Mouse (Mus musculus) cerebellum, adult 2 months (tissue): ENCODE data around the gene Ndufv2. TPM values are rescaled to one million over a fixed set of nuclear protein-coding genes. Genes with fewer than 3 reads are reported as not detected.

ENCODE experiments used
- DNase-seq, 2 experiments: peaks; one replicate each; pipeline ENCODE4 v3.0.0; 2021
- H3K27ac ChIP-seq: fragments of 200-500 bp; 2 replicates; pipeline ENCODE4 v1.5.1; 2012; ENCODE audit warnings: low read length, control low read depth, inconsistent platforms; ENCODE audit not compliant: insufficient read depth
- H3K27me3 ChIP-seq: fragments of 200-500 bp; 2 replicates; pipeline ENCODE4 v1.6.1; 2012; ENCODE audit warnings: inconsistent platforms, mild to moderate bottlenecking, low read length, moderate library complexity; ENCODE audit not compliant: control insufficient read depth, insufficient read depth
- H3K4me1 ChIP-seq: fragments of 200-500 bp; 2 replicates; pipeline ENCODE4 v1.6.1; 2011; ENCODE audit warnings: low read length; ENCODE audit not compliant: control insufficient read depth, insufficient read depth
- H3K4me3 ChIP-seq: fragments of 200-500 bp; replicated peaks from 2 replicates; pipeline ENCODE3; 2011; ENCODE audit warnings: mild to moderate bottlenecking, low read depth, low read length, control low read depth; ENCODE audit not compliant: insufficient read depth
- CTCF ChIP-seq: fragments of 200-500 bp; IDR thresholded peaks from 2 replicates; pipeline ENCODE4 v1.5.1; 2011; ENCODE audit warnings: low read depth, mild to moderate bottlenecking, control low read depth, low read length, moderate library complexity, borderline replicate concordance; ENCODE audit not compliant: insufficient read depth
- POLR2A ChIP-seq: fragments of 200-500 bp; IDR thresholded peaks from 2 replicates; pipeline ENCODE4 v1.6.1; 2011; ENCODE audit warnings: low read length, control low read depth, borderline replicate concordance; ENCODE audit not compliant: insufficient read depth
- WGBS: fragments of 180-500 bp; shearing (Covaris S2); methylation state at CpG from one replicate; pipeline ENCODE4 v1.1.7; 2018; 5-methylcytosine and 5-hydroxymethylcytosine counted together
- polyA plus RNA-seq: library from polyadenylated mRNA; depleted of rRNA; stranded (reverse); fragments of >200 nt; gene quantifications from 2 replicates; pipeline ENCODE4 v1.2.3, GENCODE M21; 2012

Ndufv2 gene
- polyA plus RNA-seq, 1 experiment = 269 TPM

DNA sequence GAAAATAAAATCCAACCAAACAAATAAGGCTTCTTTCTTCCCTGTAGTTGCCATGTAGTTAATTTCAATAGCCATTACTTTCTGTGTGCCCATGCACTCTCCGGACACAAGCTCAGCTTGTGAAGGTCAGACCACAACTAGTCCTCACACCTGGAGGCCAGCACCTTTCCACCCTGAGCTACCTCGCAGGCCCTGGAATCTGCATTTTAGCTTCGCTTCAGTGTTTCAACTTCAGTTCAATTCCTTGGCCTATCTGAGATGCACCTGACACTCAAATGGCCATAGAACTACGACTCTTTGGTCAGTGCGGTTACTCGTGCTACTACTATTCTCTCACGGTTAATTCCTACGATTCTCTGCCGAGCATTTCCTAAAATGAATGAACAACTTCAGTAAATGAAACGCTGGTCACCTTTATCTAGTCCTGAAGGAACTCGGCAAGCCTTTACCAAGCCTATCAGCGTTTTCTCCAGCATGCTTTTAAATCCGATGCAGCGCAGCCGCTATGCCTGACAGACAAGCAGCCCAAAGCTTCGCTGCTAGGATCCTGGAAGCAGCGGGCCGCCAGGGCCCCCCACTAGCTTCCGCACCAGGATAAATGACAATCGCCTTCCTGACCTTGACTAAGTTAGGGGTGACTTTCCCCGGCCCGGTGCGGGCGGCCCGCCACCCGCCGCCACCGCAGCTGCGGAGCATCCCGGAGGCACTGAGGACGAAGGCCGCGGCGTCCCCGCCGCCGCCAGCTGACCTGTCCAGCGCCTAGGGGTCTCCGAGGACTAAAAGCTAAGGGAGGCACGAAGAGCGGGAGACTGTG is 586 bp downstream of the Ndufv2 start:
- peak; percentile 23 to 37 for DNase-seq
- TF ChIP-seq CTCF = no peak
- no peak for TF ChIP-seq POLR2A

GRCm38 (mm10) chr17:66092664-66093063 is 8.7 kb downstream of the Ndufv2 start:
- WGBS = 74% methylated on average over 3 of the region's 3 CpGs
- no peak for DNase-seq
- no peaks in the 10 kb centered on the region; the same call in 1 of the 2 replicates for H3K4me1 ChIP-seq
- no peak overlapping the region for H3K27ac ChIP-seq
- TF ChIP-seq CTCF = no peak
- TF ChIP-seq POLR2A = no peak
- no peaks in the 10 kb centered on the region for H3K27me3 ChIP-seq
- H3K4me3 ChIP-seq = no peak overlapping the region

More for the DNA sequence above, 586 bp downstream of the Ndufv2 start:
- 2% methylated on average over 40 of the region's 41 CpGs for WGBS
- peak overlapping the region; percentile 99 for H3K27ac ChIP-seq
- H3K4me3 ChIP-seq = peak overlapping the region; percentile 90
- H3K27me3 ChIP-seq = no peaks in the 10 kb centered on the region
- no peaks in the 10 kb centered on the region; the same call in 1 of the 2 replicates for H3K4me1 ChIP-seq

DNA sequence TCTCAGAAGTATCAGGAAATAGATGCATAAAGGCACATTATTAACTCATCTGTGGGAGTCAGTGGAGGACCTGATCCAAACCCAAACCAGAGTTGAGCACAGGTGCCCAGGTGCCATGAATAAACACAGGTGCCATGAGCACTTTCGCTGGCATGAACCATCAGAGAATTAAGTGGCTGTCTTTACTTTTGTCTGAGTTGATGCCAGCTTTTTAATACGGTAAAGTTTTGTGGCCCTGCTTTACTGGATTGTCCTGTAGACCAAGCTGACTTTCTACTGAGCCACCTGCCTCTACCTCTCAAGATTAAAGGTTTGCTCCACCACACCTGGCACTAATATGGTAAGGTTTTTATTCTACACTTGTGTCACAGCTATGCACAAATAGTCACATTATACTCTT is 9.3 kb downstream of the Ndufv2 start:
- no peak for TF ChIP-seq CTCF
- TF ChIP-seq POLR2A = no peak
- 67% methylated on average over 2 of the region's 2 CpGs for WGBS
- no peak for DNase-seq
- Histone ChIP-seq H3K4me1 (no peaks in the 10 kb centered on the region; the same call in 1 of the 2 replicates), H3K27me3 (no peaks in the 10 kb centered on the region), H3K27ac (no peak overlapping the region), H3K4me3 (no peak overlapping the region)

- H3K27me3 ChIP-seq = no peaks in the 10 kb centered on the region
- no peaks in the 10 kb centered on the region; the same call in 1 of the 2 replicates for H3K4me1 ChIP-seq
- WGBS = 68% methylated on average over 2 of the region's 2 CpGs
- TF ChIP-seq CTCF (no peak), POLR2A (no peak)
- DNase-seq = no peak
- no peak overlapping the region for H3K27ac ChIP-seq
- H3K4me3 ChIP-seq = no peak overlapping the region
These were observed 10.0 kb downstream of the Ndufv2 start for GRCm38 (mm10) chr17:66091392-66091791.

GRCm38 (mm10) chr17:66090251-66090650 is 11.1 kb downstream of the Ndufv2 start:
- DNase-seq = no peak
- Histone ChIP-seq H3K4me3 (no peak overlapping the region), H3K27me3 (no peaks in the 10 kb centered on the region), H3K4me1 (no peaks in the 10 kb centered on the region; the same call in 1 of the 2 replicates), H3K27ac (no peak overlapping the region)
- TF ChIP-seq POLR2A = no peak

- Histone ChIP-seq H3K4me1 (no peaks in the 10 kb centered on the region), H3K27me3 (no peaks in the 10 kb centered on the region), H3K27ac (no peak overlapping the region), H3K4me3 (no peak overlapping the region)
- WGBS = 91% methylated on average over 1 of the region's 1 CpGs
- DNase-seq = no peak
- TF ChIP-seq POLR2A = no peak
- TF ChIP-seq CTCF = no peak
These were observed 16.3 kb downstream of the Ndufv2 start for GRCm38 (mm10) chr17:66085038-66085437.

DNA sequence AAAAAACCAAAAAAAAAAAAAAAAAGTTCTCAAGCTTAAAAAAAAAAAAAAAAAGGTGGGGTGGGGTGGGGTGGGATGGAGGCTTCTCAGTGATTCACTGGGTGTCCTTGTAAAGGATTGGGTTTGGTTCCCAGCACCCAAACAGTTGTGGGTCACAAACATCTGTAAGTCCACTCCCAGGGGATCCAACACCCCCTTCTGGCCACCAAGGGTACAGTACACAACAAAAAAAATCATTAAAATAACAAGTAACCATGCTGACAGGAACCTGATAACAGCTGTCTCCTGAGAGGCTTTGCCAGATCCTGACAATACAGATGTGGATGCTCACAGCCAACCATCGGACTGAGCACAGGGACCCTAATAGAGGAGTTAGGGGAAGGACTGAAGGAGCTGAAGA is 16.9 kb downstream of the Ndufv2 start:
- peak in 1 of 2 experiments; percentile 6 for DNase-seq
- Histone ChIP-seq H3K27me3 (no peaks in the 10 kb centered on the region), H3K4me3 (no peak overlapping the region), H3K4me1 (no peaks in the 10 kb centered on the region), H3K27ac (no peak overlapping the region)
- no peak for TF ChIP-seq CTCF
- no peak for TF ChIP-seq POLR2A
- WGBS = 86% methylated on average over 1 of the region's 1 CpGs

DNA sequence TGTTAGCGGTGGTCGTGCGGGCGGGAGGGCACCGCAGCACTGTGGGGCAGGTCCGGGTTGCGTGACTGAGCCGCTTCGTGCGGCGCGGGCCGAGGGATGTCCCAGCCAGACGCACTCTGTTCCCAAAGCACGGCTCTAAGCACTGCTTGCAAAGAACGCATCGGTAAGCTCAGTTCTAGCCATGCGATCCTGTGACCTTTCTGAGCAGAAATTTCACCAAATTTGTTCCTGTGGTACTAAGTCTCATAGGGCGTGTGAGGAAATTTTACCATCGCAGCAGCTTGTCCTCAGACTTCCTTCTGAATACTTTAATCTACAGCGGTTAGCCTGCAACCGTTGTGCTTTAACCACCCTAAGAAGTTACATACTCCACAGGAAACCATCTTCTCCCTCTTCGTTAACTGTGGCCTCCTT is 23.9 kb downstream of the Ndufv2 start:
- DNase-seq = no peak
- Histone ChIP-seq H3K4me1 (no peaks in the 10 kb centered on the region), H3K4me3 (peak overlapping the region; percentile 100), H3K27me3 (no peaks in the 10 kb centered on the region), H3K27ac (peak overlapping the region; percentile 65)
- WGBS = 1% methylated on average over 23 of the region's 23 CpGs
- TF ChIP-seq POLR2A (no peak), CTCF (no peak)
